ENCODE assay signal across 11 mouse cellular contexts in genomic region chr11:101052751-101053473, GRCm38 (mm10). TPM values are rescaled to one million over a fixed set of nuclear protein-coding genes. Genes with fewer than 3 reads are reported as not detected.
DNase-seq lines count a peak whose midpoint lies in the region; ATAC-seq and TF ChIP-seq lines count a peak whose summit lies in the region.
"Had no signal": no experiment of that assay in that cellular context is flagged by ENCODE, and none has a peak within 500 bp of the region (broad histone marks: within the 10 kb centered on the region; RNA-seq: fewer than 3 reads in every experiment).

No protein-coding gene starts in this region.

- TF ChIP-seq EP300 in stomach, postnatal 0 days (optimal IDR thresholded peaks at IDR 0.05) = no peak

- no peak overlapping the region for H3K27ac ChIP-seq in limb, embryonic 13.5 days
- no peak overlapping the region for H3K27ac ChIP-seq in limb, embryonic 10.5 days
- H3K27ac ChIP-seq in intestine, embryonic 16.5 days (ENCODE audit: low read length) = peak overlapping the region; percentile 80
- H3K27ac ChIP-seq in stomach, postnatal 0 days (replicated peaks) = peak overlapping the region; percentile 93
- no peak overlapping the region for H3K27ac ChIP-seq in hindbrain, embryonic 11.5 days (ENCODE audit: low read depth, low read length)
- H3K27ac ChIP-seq: embryonic facial prominence, embryonic 13.5 days; hindbrain, embryonic 13.5 days had no signal

- H3K9ac ChIP-seq in limb, embryonic 13.5 days = peak overlapping the region; percentile 9; the same call in 1 of the 2 replicates
- 0 out of 2 replicates have a peak overlapping the region, but pooled peaks have one; percentile 17 for H3K9ac ChIP-seq in intestine, embryonic 16.5 days (ENCODE audit: low read depth, low read length)
- H3K9ac ChIP-seq in stomach, postnatal 0 days (ENCODE audit: low read length) = no peak overlapping the region
- no peak overlapping the region for H3K9ac ChIP-seq in hindbrain, embryonic 11.5 days (ENCODE audit: low read depth, low read length)
- H3K9ac ChIP-seq: embryonic facial prominence, embryonic 13.5 days; hindbrain, embryonic 13.5 days had no signal

- DNase-seq in limb, embryonic 10.5 days (ENCODE audit: low spot score) = no peak
- DNase-seq in gastrocnemius, postnatal 25 days = peak; percentile 84
- peak; percentile 69 for DNase-seq in stomach, postnatal 0 days (ENCODE audit: low spot score)
- DNase-seq in spleen, postnatal 14 days (ENCODE audit: low spot score in 2 of 2) = no peak
- DNase-seq in hindbrain, embryonic 11.5 days (ENCODE audit: low spot score) = no peak
- DNase-seq in right cerebral cortex, postnatal 10 days (ENCODE audit: low spot score in 2 of 2) = no peak

- no peaks in the 10 kb centered on the region for H3K4me1 ChIP-seq in limb, embryonic 13.5 days
- H3K4me1 ChIP-seq in limb, embryonic 10.5 days = no peaks in the 10 kb centered on the region
- H3K4me1 ChIP-seq in intestine, embryonic 16.5 days (ENCODE audit: control insufficient read depth, insufficient read depth, low read length) = peaks cover 29% of the 10 kb centered on the region
- H3K4me1 ChIP-seq in stomach, postnatal 0 days (replicated peaks; ENCODE audit: control insufficient read depth, insufficient read depth) = peaks cover 13% of the 10 kb centered on the region
- H3K4me1 ChIP-seq in hindbrain, embryonic 11.5 days (replicated peaks; ENCODE audit: control insufficient read depth, insufficient read depth, low read length) = no peaks in the 10 kb centered on the region
- H3K4me1 ChIP-seq: embryonic facial prominence, embryonic 13.5 days; hindbrain, embryonic 13.5 days had no signal

- no peaks in the 10 kb centered on the region for H3K9me3 ChIP-seq in limb, embryonic 13.5 days
- no peaks in the 10 kb centered on the region for H3K9me3 ChIP-seq in limb, embryonic 10.5 days (replicated peaks)
- no peaks in the 10 kb centered on the region for H3K9me3 ChIP-seq in intestine, embryonic 16.5 days (ENCODE audit: control insufficient read depth, low read length)
- no peaks in the 10 kb centered on the region for H3K9me3 ChIP-seq in stomach, postnatal 0 days (ENCODE audit: control insufficient read depth, low read length)
- no peaks in the 10 kb centered on the region for H3K9me3 ChIP-seq in hindbrain, embryonic 11.5 days (ENCODE audit: control insufficient read depth, low read length)
- H3K9me3 ChIP-seq: embryonic facial prominence, embryonic 13.5 days; hindbrain, embryonic 13.5 days had no signal

- H3K36me3 ChIP-seq in limb, embryonic 13.5 days = peaks cover 77% of the 10 kb centered on the region
- peaks cover 79% of the 10 kb centered on the region for H3K36me3 ChIP-seq in limb, embryonic 10.5 days
- H3K36me3 ChIP-seq in intestine, embryonic 16.5 days (ENCODE audit: control insufficient read depth, insufficient read depth, low read length) = no peaks in the 10 kb centered on the region; the same call in 1 of the 2 replicates
- peaks cover 14% of the 10 kb centered on the region for H3K36me3 ChIP-seq in stomach, postnatal 0 days (ENCODE audit: control insufficient read depth, insufficient read depth, low read length)
- 0 out of 2 replicates have a peak, but pooled peaks cover 7% of the 10 kb centered on the region for H3K36me3 ChIP-seq in hindbrain, embryonic 11.5 days (ENCODE audit: control insufficient read depth, insufficient read depth, low read length)

- WGBS in limb, embryonic 13.5 days = 88% methylated on average over 10 of the region's 10 CpGs
- WGBS in limb, embryonic 10.5 days = 91% methylated on average over 10 of the region's 10 CpGs
- 70% methylated on average over 10 of the region's 10 CpGs for WGBS in intestine, embryonic 16.5 days
- 52% methylated on average over 10 of the region's 10 CpGs for WGBS in stomach, postnatal 0 days
- WGBS in hindbrain, embryonic 11.5 days = 95% methylated on average over 10 of the region's 10 CpGs

- TF ChIP-seq CTCF in stomach, postnatal 0 days (IDR thresholded peaks at IDR 0.05; ENCODE audit: low read depth) = no peak

- no peak overlapping the region for H3K4me2 ChIP-seq in limb, embryonic 13.5 days (replicated peaks)
- H3K4me2 ChIP-seq in intestine, embryonic 16.5 days (ENCODE audit: low read depth, low read length) = no peak overlapping the region
- no peak overlapping the region for H3K4me2 ChIP-seq in stomach, postnatal 0 days (replicated peaks; ENCODE audit: low read depth)
- no peak overlapping the region for H3K4me2 ChIP-seq in hindbrain, embryonic 11.5 days (replicated peaks; ENCODE audit: low read depth, low read length)
- H3K4me2 ChIP-seq: embryonic facial prominence, embryonic 13.5 days; hindbrain, embryonic 13.5 days had no signal

- H3K4me3 ChIP-seq in limb, embryonic 13.5 days = no peak overlapping the region
- H3K4me3 ChIP-seq in limb, embryonic 10.5 days = no peak overlapping the region
- H3K4me3 ChIP-seq in intestine, embryonic 16.5 days (ENCODE audit: low read length) = no peak overlapping the region
- H3K4me3 ChIP-seq in stomach, postnatal 0 days (ENCODE audit: low read depth, low read length) = no peak overlapping the region
- H3K4me3 ChIP-seq in hindbrain, embryonic 11.5 days (ENCODE audit: low read depth, low read length) = no peak overlapping the region
- H3K4me3 ChIP-seq: embryonic facial prominence, embryonic 13.5 days; hindbrain, embryonic 13.5 days; myocyte had no signal

- H3K27me3 ChIP-seq in limb, embryonic 13.5 days = no peaks in the 10 kb centered on the region
- H3K27me3 ChIP-seq in limb, embryonic 10.5 days (ENCODE audit: low read depth, poor library complexity, severe bottlenecking) = no peaks in the 10 kb centered on the region
- no peaks in the 10 kb centered on the region for H3K27me3 ChIP-seq in intestine, embryonic 16.5 days (replicated peaks; ENCODE audit: control insufficient read depth, insufficient read depth, low read length)
- H3K27me3 ChIP-seq in stomach, postnatal 0 days (ENCODE audit: control insufficient read depth, insufficient read depth, low read length) = no peaks in the 10 kb centered on the region
- H3K27me3 ChIP-seq in hindbrain, embryonic 11.5 days (ENCODE audit: control insufficient read depth, insufficient read depth, low read length) = no peaks in the 10 kb centered on the region
- H3K27me3 ChIP-seq: embryonic facial prominence, embryonic 13.5 days; hindbrain, embryonic 13.5 days had no signal

- no peak for ATAC-seq in limb, embryonic 13.5 days (ENCODE audit: low FRiP score, low read depth)
- peak; percentile 85 for ATAC-seq in intestine, embryonic 16.5 days
- ATAC-seq in stomach, postnatal 0 days (ENCODE audit: low FRiP score, low TSS enrichment) = peak; percentile 75
- ATAC-seq in hindbrain, embryonic 11.5 days (ENCODE audit: low FRiP score) = no peak

RNA-seq across cellular contexts. Expression of gene Naglu, which starts 16.9 kb away (rescaled TPM):
- polyA plus RNA-seq in limb, embryonic 13.5 days (2015; fragmentation: Nextera tagmentation; extraction: Ambion mirVana) = 9.4 and 9.8 TPM in 2 replicates
- polyA plus RNA-seq in limb, embryonic 10.5 days (2016; fragmentation: Nextera tagmentation; extraction: Ambion mirVana) = 4.9 and 5.9 TPM in 2 replicates
- total RNA-seq in gastrocnemius, postnatal 25 days (2021) = 1 to 10 TPM; 3.3 to 3.9 TPM
- polyA plus RNA-seq in intestine, embryonic 16.5 days (2015; fragmentation: Nextera tagmentation; extraction: Ambion mirVana) = 14.7 and 18.2 TPM in 2 replicates
- 16.0 and 17.1 TPM in 2 replicates for polyA plus RNA-seq in stomach, postnatal 0 days (2015; fragmentation: Nextera tagmentation; extraction: Ambion mirVana)
- polyA plus RNA-seq in hindbrain, embryonic 11.5 days (2014; fragmentation: Nextera tagmentation; extraction: Ambion mirVana) = 5.8 and 5.9 TPM in 2 replicates

RNA-seq across cellular contexts. Expression of gene Hsd17b1, which starts 25.3 kb away (rescaled TPM):
- polyA plus RNA-seq in limb, embryonic 13.5 days (2015; fragmentation: Nextera tagmentation; extraction: Ambion mirVana) = 0.28 TPM in 1 of 2 replicates, not detected in the other
- not detected in 2 replicates for polyA plus RNA-seq in limb, embryonic 10.5 days (2016; fragmentation: Nextera tagmentation; extraction: Ambion mirVana)
- not detected for total RNA-seq in gastrocnemius, postnatal 25 days (2021)
- polyA plus RNA-seq in intestine, embryonic 16.5 days (2015; fragmentation: Nextera tagmentation; extraction: Ambion mirVana) = 0.10 and 0.16 TPM in 2 replicates
- 0.08 TPM in 1 of 2 replicates, not detected in the other for polyA plus RNA-seq in stomach, postnatal 0 days (2015; fragmentation: Nextera tagmentation; extraction: Ambion mirVana)
- polyA plus RNA-seq in hindbrain, embryonic 11.5 days (2014; fragmentation: Nextera tagmentation; extraction: Ambion mirVana) = not detected in 2 replicates

RNA-seq across cellular contexts. Expression of gene Coasy, which starts 29.5 kb away (rescaled TPM):
- 38.1 and 41.6 TPM in 2 replicates for polyA plus RNA-seq in limb, embryonic 13.5 days (2015; fragmentation: Nextera tagmentation; extraction: Ambion mirVana)
- 42.3 and 45.3 TPM in 2 replicates for polyA plus RNA-seq in limb, embryonic 10.5 days (2016; fragmentation: Nextera tagmentation; extraction: Ambion mirVana)
- total RNA-seq in gastrocnemius, postnatal 25 days (2021) = 10 to 100 TPM in 1 of 2 experiments, 1 to 10 TPM in 1; 7.9 to 10.3 TPM
- 44.4 and 47.1 TPM in 2 replicates for polyA plus RNA-seq in intestine, embryonic 16.5 days (2015; fragmentation: Nextera tagmentation; extraction: Ambion mirVana)
- polyA plus RNA-seq in stomach, postnatal 0 days (2015; fragmentation: Nextera tagmentation; extraction: Ambion mirVana) = 26.4 and 26.8 TPM in 2 replicates
- 50.9 and 51.6 TPM in 2 replicates for polyA plus RNA-seq in hindbrain, embryonic 11.5 days (2014; fragmentation: Nextera tagmentation; extraction: Ambion mirVana)

RNA-seq across cellular contexts. Expression of gene Mlx, which starts 34.2 kb away (rescaled TPM):
- 44.1 and 50.5 TPM in 2 replicates for polyA plus RNA-seq in limb, embryonic 13.5 days (2015; fragmentation: Nextera tagmentation; extraction: Ambion mirVana)
- polyA plus RNA-seq in limb, embryonic 10.5 days (2016; fragmentation: Nextera tagmentation; extraction: Ambion mirVana) = 41.3 and 49.6 TPM in 2 replicates
- total RNA-seq in gastrocnemius, postnatal 25 days (2021) = 10 to 100 TPM in 1 of 2 experiments, 1 to 10 TPM in 1; 7.5 to 11.0 TPM
- polyA plus RNA-seq in intestine, embryonic 16.5 days (2015; fragmentation: Nextera tagmentation; extraction: Ambion mirVana) = 78.6 and 87.5 TPM in 2 replicates
- 42.3 and 42.4 TPM in 2 replicates for polyA plus RNA-seq in stomach, postnatal 0 days (2015; fragmentation: Nextera tagmentation; extraction: Ambion mirVana)
- 57.1 and 57.3 TPM in 2 replicates for polyA plus RNA-seq in hindbrain, embryonic 11.5 days (2014; fragmentation: Nextera tagmentation; extraction: Ambion mirVana)

RNA-seq across cellular contexts. Expression of gene Psmc3ip, which starts 42.3 kb away (rescaled TPM):
- 43.0 and 44.5 TPM in 2 replicates for polyA plus RNA-seq in limb, embryonic 13.5 days (2015; fragmentation: Nextera tagmentation; extraction: Ambion mirVana)
- 73.1 and 74.0 TPM in 2 replicates for polyA plus RNA-seq in limb, embryonic 10.5 days (2016; fragmentation: Nextera tagmentation; extraction: Ambion mirVana)
- 1 to 10 TPM; 1.5 to 1.7 TPM for total RNA-seq in gastrocnemius, postnatal 25 days (2021)
- 15.0 and 18.1 TPM in 2 replicates for polyA plus RNA-seq in intestine, embryonic 16.5 days (2015; fragmentation: Nextera tagmentation; extraction: Ambion mirVana)
- polyA plus RNA-seq in stomach, postnatal 0 days (2015; fragmentation: Nextera tagmentation; extraction: Ambion mirVana) = 10.6 and 11.8 TPM in 2 replicates
- 54.3 and 54.8 TPM in 2 replicates for polyA plus RNA-seq in hindbrain, embryonic 11.5 days (2014; fragmentation: Nextera tagmentation; extraction: Ambion mirVana)

Comparison
In these comparisons a context has a peak if more than half of its experiments do, and no peak if none do; other contexts are left out.
1. ATAC-seq: peak in intestine, embryonic 16.5 days (single experiment) and stomach, postnatal 0 days (single experiment); none in limb, embryonic 13.5 days (single experiment) and hindbrain, embryonic 11.5 days (single experiment).
2. H3K27ac ChIP-seq: peak in intestine, embryonic 16.5 days (single experiment) and stomach, postnatal 0 days (single experiment); none in limb, embryonic 13.5 days (single experiment), limb, embryonic 10.5 days (single experiment) and hindbrain, embryonic 11.5 days (single experiment).
3. H3K9ac ChIP-seq: peak in limb, embryonic 13.5 days (single experiment) and intestine, embryonic 16.5 days (single experiment); none in stomach, postnatal 0 days (single experiment) and hindbrain, embryonic 11.5 days (single experiment).
4. DNase-seq: peak in gastrocnemius, postnatal 25 days (single experiment) and stomach, postnatal 0 days (single experiment); none in limb, embryonic 10.5 days (single experiment), spleen, postnatal 14 days (0 of 2), hindbrain, embryonic 11.5 days (single experiment) and right cerebral cortex, postnatal 10 days (0 of 2).